Mouse (Mus musculus) embryonic facial prominence, embryonic 10.5 days (tissue): Measurements from ENCODE around the gene Mmd2. TPM values are rescaled to one million over a fixed set of nuclear protein-coding genes. Genes with fewer than 3 reads are reported as not detected.
A peak's percentile ranks its signal among the peaks of the same experiment; 100 is the strongest.

Experiments used
- DNase-seq: peaks from one replicate; pipeline ENCODE4 v3.0.0-alpha.2; 2017; ENCODE audit warnings: low spot score
- H3K27ac ChIP-seq: fragments of 300-500 bp; sonication (generic); replicated peaks from 2 replicates; pipeline ENCODE4 v1.5.1; 2016; ENCODE audit warnings: mild to moderate bottlenecking
- H3K27me3 ChIP-seq: fragments of 300-500 bp; sonication (generic); replicated peaks from 2 replicates; pipeline ENCODE4 v1.6.1; 2016; ENCODE audit warnings: low read depth, mild to moderate bottlenecking; ENCODE audit not compliant: poor library complexity, severe bottlenecking
- H3K36me3 ChIP-seq: fragments of 300-500 bp; sonication (generic); replicated peaks from 2 replicates; pipeline ENCODE4 v1.6.1; 2016; ENCODE audit warnings: mild to moderate bottlenecking, moderate library complexity
- H3K4me1 ChIP-seq: fragments of 300-500 bp; sonication (generic); 2 replicates; pipeline ENCODE4 v1.6.1; 2016
- H3K4me3 ChIP-seq: fragments of 300-500 bp; sonication (generic); 2 replicates; pipeline ENCODE4 v1.5.1; 2016; ENCODE audit warnings: mild to moderate bottlenecking, moderate library complexity
- H3K9me3 ChIP-seq: fragments of 300-500 bp; sonication (generic); 2 replicates; pipeline ENCODE4 v1.6.1; 2016; ENCODE audit warnings: mild to moderate bottlenecking
- WGBS: fragments of 180-500 bp; shearing (Covaris S2); methylation state at CpG from one replicate; pipeline ENCODE4 v1.1.7; 2016; 5-methylcytosine and 5-hydroxymethylcytosine counted together
- polyA plus RNA-seq: library from polyadenylated mRNA; unstranded; fragments of >200 nt; fragmentation: Nextera tagmentation; extraction: Ambion mirVana; gene quantifications from 2 replicates; pipeline ENCODE4 v1.2.1, GENCODE M21; 2016

The Mmd2 gene
- polyA plus RNA-seq, 1 experiment from 2014 or later = 2.9 TPM

- H3K9me3 ChIP-seq = no peaks in the 10 kb centered on the region
- H3K27me3 ChIP-seq = no peaks in the 10 kb centered on the region
- H3K4me3 ChIP-seq = no peak overlapping the region
- no peak overlapping the region for H3K27ac ChIP-seq
- 94% methylated on average over 4 of the region's 4 CpGs for WGBS
- DNase-seq = no peak
- no peaks in the 10 kb centered on the region for H3K36me3 ChIP-seq
- H3K4me1 ChIP-seq = no peaks in the 10 kb centered on the region
Observed at GRCm38 (mm10) chr5:142556721-142557120, 51.9 kb downstream of the Mmd2 start.

DNA sequence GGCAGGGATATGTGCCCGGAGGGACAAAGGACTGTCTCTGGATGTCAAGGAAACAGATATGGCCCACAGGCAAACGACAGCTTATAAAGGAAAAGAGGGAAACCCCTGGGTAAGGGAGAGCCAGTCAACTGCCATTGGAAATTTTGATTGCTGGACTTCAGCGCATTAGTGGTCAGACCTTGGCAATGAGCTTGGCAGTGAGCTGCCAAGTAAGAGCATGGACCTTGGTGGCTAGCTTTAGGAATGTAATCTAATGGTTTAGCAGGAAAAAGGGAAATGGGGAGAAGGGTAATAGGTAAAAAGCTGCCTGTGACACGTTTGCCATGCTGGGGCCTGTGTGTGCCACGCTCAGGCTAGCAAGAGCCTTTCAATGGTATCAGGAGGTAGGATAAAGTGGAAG, 52.7 kb downstream of the Mmd2 start:
- no peaks in the 10 kb centered on the region for H3K27me3 ChIP-seq

GRCm38 (mm10) chr5:142550706-142551652, 57.6 kb downstream of the Mmd2 start, which contains the start of gene Radil:
TSS of gene Radil (minus strand) at chr5:142551098.
- Histone ChIP-seq H3K36me3 (no peaks in the 10 kb centered on the region), H3K4me1 (peaks cover 36% of the 10 kb centered on the region), H3K9me3 (no peaks in the 10 kb centered on the region), H3K4me3 (peak within 1 kb of the TSS; percentile 63), H3K27ac (peak within 1 kb of the TSS; percentile 70), H3K27me3 (peaks cover 19% of the 10 kb centered on the region)
- WGBS = 2% methylated on average over 80 of the region's 80 CpGs
- DNase-seq = peak; percentile 97

More for the DNA sequence above, 52.7 kb downstream of the Mmd2 start:
- 86% methylated on average over 5 of the region's 5 CpGs for WGBS
- H3K27ac ChIP-seq = no peak overlapping the region
- H3K36me3 ChIP-seq = no peaks in the 10 kb centered on the region
- H3K4me3 ChIP-seq = no peak overlapping the region
- H3K4me1 ChIP-seq = peaks cover 4% of the 10 kb centered on the region
- no peaks in the 10 kb centered on the region for H3K9me3 ChIP-seq
- DNase-seq = no peak

GRCm38 (mm10) chr5:142549961-142550705, 58.5 kb downstream of the Mmd2 start:
- peak; percentile 71 for DNase-seq
- peaks cover 37% of the 10 kb centered on the region for H3K4me1 ChIP-seq
- peaks cover 19% of the 10 kb centered on the region for H3K27me3 ChIP-seq
- H3K27ac ChIP-seq = peak overlapping the region; percentile 70
- peak overlapping the region; percentile 63 for H3K4me3 ChIP-seq
- H3K36me3 ChIP-seq = no peaks in the 10 kb centered on the region
- WGBS = under 1% methylated on average over 31 of the region's 31 CpGs
- no peaks in the 10 kb centered on the region for H3K9me3 ChIP-seq

DNA sequence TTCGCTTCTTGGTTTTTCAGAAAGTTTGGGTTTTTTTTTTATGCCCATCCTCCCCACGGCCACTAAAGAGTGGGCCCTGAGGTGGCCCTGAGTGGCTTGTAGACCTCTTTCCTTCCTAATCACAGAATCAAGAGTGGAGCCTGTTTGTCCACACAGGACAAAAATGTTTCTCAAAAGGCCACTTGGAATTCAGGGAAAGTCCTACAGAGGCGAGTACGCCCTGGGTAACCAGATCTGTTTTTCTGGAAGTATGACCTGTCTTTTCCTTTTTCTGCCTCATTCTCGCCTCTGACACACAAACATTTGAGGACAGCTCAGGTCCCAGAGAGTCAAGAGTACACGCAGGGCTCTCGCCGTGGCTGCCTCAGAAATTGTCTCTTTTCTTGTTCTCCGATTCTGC, 59.2 kb downstream of the Mmd2 start:
- Histone ChIP-seq H3K36me3 (no peaks in the 10 kb centered on the region), H3K9me3 (no peaks in the 10 kb centered on the region), H3K4me1 (peaks cover 42% of the 10 kb centered on the region), H3K27me3 (peaks cover 19% of the 10 kb centered on the region), H3K4me3 (peak overlapping the region; percentile 63; the same call in 1 of the 2 replicates), H3K27ac (peak overlapping the region; percentile 63)
- DNase-seq = peak; percentile 17
- 36% methylated on average over 9 of the region's 9 CpGs for WGBS

- no peak for DNase-seq
- Histone ChIP-seq H3K4me3 (no peak overlapping the region), H3K9me3 (no peaks in the 10 kb centered on the region), H3K4me1 (peaks cover 42% of the 10 kb centered on the region), H3K27ac (no peak overlapping the region), H3K27me3 (peaks cover 19% of the 10 kb centered on the region), H3K36me3 (0 out of 2 replicates have a peak, but pooled peaks cover 2% of the 10 kb centered on the region)
- 83% methylated on average over 3 of the region's 3 CpGs for WGBS
Observed at GRCm38 (mm10) chr5:142547066-142547465, 61.5 kb downstream of the Mmd2 start.

GRCm38 (mm10) chr5:142546344-142546743, 62.3 kb downstream of the Mmd2 start:
- no peak for DNase-seq

DNA sequence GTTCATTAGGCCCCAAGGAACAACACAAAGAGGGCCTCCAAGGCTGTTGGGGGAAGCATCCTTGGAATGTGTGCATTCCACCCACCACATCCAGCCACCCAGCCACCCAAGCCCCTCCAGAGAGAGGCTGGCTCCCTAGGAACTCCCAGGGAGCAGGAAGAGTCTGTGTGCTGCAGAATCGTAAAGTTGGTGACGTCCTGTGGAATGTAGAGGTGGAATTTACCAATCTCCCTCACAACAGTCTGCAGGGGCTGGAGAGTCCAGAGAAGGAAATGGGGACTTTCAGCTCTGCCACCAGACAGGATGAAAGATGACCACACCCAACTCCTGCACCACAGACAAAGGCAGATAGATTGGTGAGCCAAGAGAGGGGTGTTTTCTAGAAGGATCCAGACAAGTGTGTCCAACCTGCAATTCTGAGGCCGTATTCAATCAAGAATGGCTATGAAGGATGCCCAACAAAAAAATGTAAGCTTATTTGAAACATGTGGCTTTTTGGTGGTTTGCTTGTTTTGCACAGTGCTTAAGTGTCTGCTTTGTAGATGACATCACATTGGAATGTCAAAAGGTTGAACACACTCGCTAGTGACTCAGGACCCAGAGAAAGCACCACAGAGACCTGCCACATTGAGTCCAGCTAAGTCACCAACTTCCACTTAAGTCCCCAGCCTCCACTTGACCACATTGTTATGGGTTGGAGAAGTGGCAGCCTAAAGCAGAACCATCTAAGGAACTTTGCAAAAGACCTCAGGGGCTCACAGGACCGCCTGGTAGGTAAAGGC, 63.4 kb downstream of the Mmd2 start:
- 72% methylated on average over 5 of the region's 5 CpGs for WGBS
- no peak for DNase-seq

More at GRCm38 (mm10) chr5:142546344-142546743, 62.3 kb downstream of the Mmd2 start:
- H3K4me3 ChIP-seq = no peak overlapping the region
- WGBS = 11% methylated on average over 5 of the region's 5 CpGs
- peak overlapping the region; percentile 36; the same call in 1 of the 2 replicates for H3K27ac ChIP-seq
- H3K27me3 ChIP-seq = peaks cover 19% of the 10 kb centered on the region
- peaks cover 42% of the 10 kb centered on the region for H3K4me1 ChIP-seq
- 0 out of 2 replicates have a peak, but pooled peaks cover 2% of the 10 kb centered on the region for H3K36me3 ChIP-seq
- H3K9me3 ChIP-seq = no peaks in the 10 kb centered on the region

DNA sequence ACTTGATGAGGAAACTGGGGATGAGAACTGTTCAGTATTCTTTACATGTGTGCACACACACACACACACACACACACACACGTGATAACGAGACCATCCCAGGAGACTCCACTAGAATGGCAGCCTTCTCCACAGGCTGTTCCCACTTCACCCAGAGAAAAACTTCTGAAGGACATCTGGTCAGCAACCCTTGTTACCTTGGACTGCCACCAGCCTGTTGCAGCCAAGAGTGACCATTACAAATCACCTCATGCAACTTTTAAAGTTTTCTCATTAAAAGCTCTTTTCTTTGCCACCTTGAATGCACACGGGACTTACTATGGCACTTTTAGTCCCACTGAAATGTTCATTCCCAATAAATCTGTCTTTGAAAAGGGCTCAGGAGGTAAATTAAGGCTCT, 71.3 kb downstream of the Mmd2 start:
- H3K36me3 ChIP-seq = no peaks in the 10 kb centered on the region
- H3K9me3 ChIP-seq = no peaks in the 10 kb centered on the region
- H3K4me1 ChIP-seq = no peaks in the 10 kb centered on the region
- no peaks in the 10 kb centered on the region for H3K27me3 ChIP-seq
- H3K27ac ChIP-seq = no peak overlapping the region
- DNase-seq = no peak
- H3K4me3 ChIP-seq = no peak overlapping the region
- WGBS = 92% methylated on average over 3 of the region's 3 CpGs

More for the DNA sequence above, 63.4 kb downstream of the Mmd2 start:
- Histone ChIP-seq H3K4me1 (peaks cover 32% of the 10 kb centered on the region), H3K4me3 (no peak overlapping the region), H3K27ac (peak overlapping the region; percentile 30; the same call in 1 of the 2 replicates), H3K27me3 (peaks cover 15% of the 10 kb centered on the region), H3K36me3 (0 out of 2 replicates have a peak, but pooled peaks cover 2% of the 10 kb centered on the region), H3K9me3 (no peaks in the 10 kb centered on the region)

DNA sequence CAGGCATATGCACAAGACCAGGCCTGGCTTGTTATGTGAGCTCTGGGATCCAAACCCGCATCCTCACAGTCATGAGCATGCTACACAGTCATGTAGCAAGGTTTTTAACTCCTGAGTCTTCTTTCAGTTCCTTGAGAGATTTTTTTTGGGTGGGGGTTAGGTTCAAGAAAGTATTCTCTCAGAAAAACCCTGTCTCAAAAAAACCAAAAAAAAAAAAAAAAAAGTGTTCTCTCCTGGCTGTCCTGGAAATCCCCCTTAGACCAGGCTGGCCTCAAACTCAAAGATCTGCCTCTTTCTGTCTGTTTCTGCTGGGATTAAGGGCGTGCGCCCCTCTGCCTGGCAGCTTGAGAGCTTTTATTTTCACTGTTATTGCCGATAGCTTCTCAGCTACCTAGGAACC, 73.2 kb downstream of the Mmd2 start:
- DNase-seq = no peak
- 83% methylated on average over 4 of the region's 4 CpGs for WGBS

GRCm38 (mm10) chr5:142529915-142530314, 78.7 kb downstream of the Mmd2 start, which contains the start of gene Papolb:
TSS of gene Papolb (minus strand) at chr5:142530076.
- no peaks in the 10 kb centered on the region for H3K36me3 ChIP-seq
- peak; percentile 40 for DNase-seq
- H3K27ac ChIP-seq = no peak within 1 kb of the TSS; the same call in 1 of the 2 replicates
- peaks cover 43% of the 10 kb centered on the region for H3K27me3 ChIP-seq
- WGBS = 38% methylated on average over 41 of the region's 41 CpGs
- peak within 1 kb of the TSS; percentile 45 for H3K4me3 ChIP-seq
- H3K4me1 ChIP-seq = peaks cover 7% of the 10 kb centered on the region; the same call in 1 of the 2 replicates
- H3K9me3 ChIP-seq = no peaks in the 10 kb centered on the region

More for the DNA sequence above, 73.2 kb downstream of the Mmd2 start:
- no peak overlapping the region for H3K27ac ChIP-seq
- no peaks in the 10 kb centered on the region for H3K9me3 ChIP-seq
- H3K4me1 ChIP-seq = no peaks in the 10 kb centered on the region
- peaks cover 8% of the 10 kb centered on the region for H3K27me3 ChIP-seq
- H3K4me3 ChIP-seq = no peak overlapping the region
- H3K36me3 ChIP-seq = no peaks in the 10 kb centered on the region
